Mouse (Mus musculus): ENCODE results near the gene Bcor.

Gene Bcor

GRCm38 (mm10) chrX:12151269-12151995, 8.7 kb downstream of the Bcor start:
- peak; percentile 74 for DNase-seq

- peak; percentile 33 for DNase-seq
Measured at GRCm38 (mm10) chrX:12150425-12150824, 9.7 kb downstream of the Bcor start.

GRCm38 (mm10) chrX:12146263-12146662, 13.9 kb downstream of the Bcor start:
- no peak for DNase-seq

- no peak for DNase-seq
Measured at GRCm38 (mm10) chrX:12142832-12143231, 17.3 kb downstream of the Bcor start.

GRCm38 (mm10) chrX:12140086-12140740, 19.9 kb downstream of the Bcor start:
- no peak for DNase-seq

GRCm38 (mm10) chrX:12138266-12138665, 21.9 kb downstream of the Bcor start:
- no peak for DNase-seq

- DNase-seq, result peak; percentile 42
Measured at GRCm38 (mm10) chrX:12137121-12137521, 23.0 kb downstream of the Bcor start.

- DNase-seq, result peak; percentile 52
Measured at GRCm38 (mm10) chrX:12136261-12137101, 23.7 kb downstream of the Bcor start.

- peak; percentile 88 for DNase-seq
Measured at GRCm38 (mm10) chrX:12135121-12136111, 24.7 kb downstream of the Bcor start.

GRCm38 (mm10) chrX:12134541-12134940, 25.6 kb downstream of the Bcor start:
- DNase-seq, result peak; percentile 86

GRCm38 (mm10) chrX:12133836-12134431, 26.2 kb downstream of the Bcor start:
- DNase-seq, result peak; percentile 59

GRCm38 (mm10) chrX:12133178-12133835, 26.8 kb downstream of the Bcor start:
- peak; percentile 54 for DNase-seq

GRCm38 (mm10) chrX:12132541-12133177, 27.5 kb downstream of the Bcor start:
- DNase-seq, result no peak

GRCm38 (mm10) chrX:12129828-12130809, 30.0 kb downstream of the Bcor start:
- DNase-seq, result peak; percentile 16

- peak; percentile 70 for DNase-seq
Measured at GRCm38 (mm10) chrX:12129230-12129629, 30.9 kb downstream of the Bcor start.

- peak; percentile 72 for DNase-seq
Measured at GRCm38 (mm10) chrX:12128165-12129083, 31.7 kb downstream of the Bcor start.

- no peak for DNase-seq
Measured at GRCm38 (mm10) chrX:12127799-12128164, 32.4 kb downstream of the Bcor start.

- DNase-seq, result no peak
Measured at GRCm38 (mm10) chrX:12127106-12127670, 33.0 kb downstream of the Bcor start.

Data from thymus, postnatal 14 days (tissue).